Mouse (Mus musculus): ENCODE measurements at regions not wholly inside any gene's neighbourhood (a gene's known extent, or its start where the extent isn't known, plus 50 kb on each side); places are given as distances from the start of the nearest gene placed in this dataset.

- no peak for TF ChIP-seq MAX (IDR thresholded peaks at IDR 0.05; ENCODE audit: low read depth)
- no peak for TF ChIP-seq POLR2A (IDR thresholded peaks at IDR 0.05; ENCODE audit: insufficient read length, low read depth)
- no peak for TF ChIP-seq CEBPB (IDR thresholded peaks at IDR 0.05; ENCODE audit: insufficient read depth, poor library complexity, severe bottlenecking)
- TF ChIP-seq TCF3 (IDR thresholded peaks at IDR 0.05; ENCODE audit: insufficient read length, low read depth): no peak
- no peak for TF ChIP-seq MYOD1 (IDR thresholded peaks at IDR 0.05; ENCODE audit: control insufficient read depth in 1 of 3, insufficient read length in 2 of 3, low read depth in 2 of 3)
- no peak for TF ChIP-seq USF1 (IDR thresholded peaks at IDR 0.05; ENCODE audit: low read depth)
- TF ChIP-seq POLR2AphosphoS2 (IDR thresholded peaks at IDR 0.05; ENCODE audit: insufficient read length, low read depth): no peak
Measured at GRCm38 (mm10) chr19:52721776-52722175, 318.2 kb downstream of the Xpnpep1 start.
